Mouse (Mus musculus) spleen, adult 2 months (tissue): Measurements from ENCODE around the gene Gm49395.

Experiments
- CTCF ChIP-seq: fragments of 200-500 bp; IDR thresholded peaks from 2 replicates; pipeline ENCODE4 v1.5.1; 2011; ENCODE audit warnings: mild to moderate bottlenecking, inconsistent platforms; ENCODE audit not compliant: insufficient read depth, insufficient read length, insufficient replicate concordance; ENCODE audit errors: extremely low read depth
- POLR2A ChIP-seq: fragments of 200-500 bp; IDR thresholded peaks from 2 replicates; pipeline ENCODE4 v1.6.1; 2011; ENCODE audit warnings: low read depth, low read length, inconsistent platforms

DNA sequence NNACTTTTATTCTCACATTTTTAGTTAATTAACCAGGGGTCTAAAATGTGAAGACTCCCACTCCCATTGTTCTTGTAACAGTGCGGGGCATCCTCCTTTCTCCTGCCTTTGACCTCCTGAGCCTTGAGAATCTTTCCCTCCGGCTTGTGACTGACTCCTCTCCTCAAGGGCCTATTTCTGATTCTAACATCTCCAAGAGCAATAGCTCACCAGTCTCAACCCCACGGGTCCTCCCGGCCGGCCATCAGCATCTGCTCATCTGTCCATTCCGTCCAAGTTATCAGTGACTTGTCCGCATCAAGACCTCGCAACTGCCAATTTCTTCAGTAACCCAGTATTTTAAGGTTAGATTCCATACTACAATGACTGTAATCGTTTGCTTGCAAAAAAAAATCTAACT, 84.2 kb downstream of the Gm49395 start:
- no peak for TF ChIP-seq POLR2A
- TF ChIP-seq CTCF = no peak
